Mouse (Mus musculus) liver, embryonic 14.5 days (tissue): ENCODE measurements around the gene Gabarap.
"Not testable (repeated sequence)": the region's sequence is repeated elsewhere in the genome, so short reads cannot be mapped to it uniquely, and the experiment has no call there.

Experiments used
- CTCF ChIP-seq: IDR thresholded peaks from 2 replicates; pipeline ENCODE4 v1.5.1; 2016; ENCODE audit warnings: antibody characterized with exemption, low read depth, control low read depth
- EP300 ChIP-seq: IDR thresholded peaks from 2 replicates; pipeline ENCODE4 v1.6.1; 2016; ENCODE audit warnings: antibody characterized with exemption, low read depth

GRCm38 (mm10) chr11:70016177-70016576 is 25.2 kb downstream of the Gabarap start:
- not testable (repeated sequence) for TF ChIP-seq CTCF, EP300
